Mouse (Mus musculus): ENCODE data around the gene Uchl3.

DNA sequence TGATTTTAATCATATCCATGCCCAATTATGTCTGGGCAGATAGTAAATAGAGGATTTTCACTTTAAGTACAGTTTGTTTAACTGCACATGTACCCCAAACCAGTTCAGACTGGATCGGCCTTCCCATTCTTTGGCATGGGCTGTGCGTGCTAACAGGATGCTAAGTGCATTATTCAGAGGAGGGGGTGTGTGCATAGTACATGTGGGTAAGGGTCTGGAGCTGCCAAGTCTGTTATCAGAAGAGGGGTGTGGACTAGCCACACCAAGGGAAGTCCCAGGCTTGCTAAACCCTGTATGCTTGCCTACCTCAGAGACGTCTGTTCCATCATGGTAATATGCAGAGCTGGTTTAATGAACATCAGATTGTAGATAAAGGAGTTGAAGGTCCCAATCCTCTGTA, 10.5 kb downstream of the Uchl3 start:
- no peak for TF ChIP-seq CTCF (IDR thresholded peaks at IDR 0.05; ENCODE audit: insufficient read depth, low read length)
- no peak for TF ChIP-seq POLR2A (IDR thresholded peaks at IDR 0.05; ENCODE audit: borderline replicate concordance, extremely low read depth, low read depth, low read length)

All from lung, adult 2 months (tissue).